Mouse (Mus musculus): Measurements from ENCODE around the gene Focad.

The Focad gene

GRCm38 (mm10) chr4:88400302-88400991 is 306.0 kb downstream of the Focad start:
- 85% methylated on average over 9 of the region's 9 CpGs for WGBS

- WGBS: 94% methylated on average over 7 of the region's 7 CpGs
These were observed 306.5 kb downstream of the Focad start for GRCm38 (mm10) chr4:88400992-88401313.

- 56% methylated on average over 6 of the region's 6 CpGs for WGBS
These were observed 308.5 kb downstream of the Focad start for GRCm38 (mm10) chr4:88402884-88403283.

- WGBS: 81% methylated on average over 4 of the region's 4 CpGs
These were observed 312.7 kb downstream of the Focad start for GRCm38 (mm10) chr4:88406887-88407696.

GRCm38 (mm10) chr4:88409279-88409678 is 314.9 kb downstream of the Focad start:
- WGBS: 89% methylated on average over 4 of the region's 4 CpGs

- 86% methylated on average over 2 of the region's 2 CpGs for WGBS
These were observed 317.9 kb downstream of the Focad start for GRCm38 (mm10) chr4:88412331-88412730.

- 23% methylated on average over 2 of the region's 2 CpGs for WGBS
These were observed 320.6 kb downstream of the Focad start for GRCm38 (mm10) chr4:88415017-88415416.

- WGBS: 91% methylated on average over 5 of the region's 5 CpGs
These were observed 324.9 kb downstream of the Focad start for GRCm38 (mm10) chr4:88419378-88419777.

- WGBS: 89% methylated on average over 2 of the region's 2 CpGs
These were observed 333.3 kb downstream of the Focad start for GRCm38 (mm10) chr4:88427630-88428239.

GRCm38 (mm10) chr4:88432412-88433024 is 338.1 kb downstream of the Focad start:
- WGBS: 83% methylated on average over 8 of the region's 8 CpGs

- 75% methylated on average over 6 of the region's 6 CpGs for WGBS
These were observed 342.2 kb downstream of the Focad start for GRCm38 (mm10) chr4:88436593-88437165.

GRCm38 (mm10) chr4:88437166-88437565 is 342.7 kb downstream of the Focad start:
- 80% methylated on average over 3 of the region's 3 CpGs for WGBS

- WGBS: 36% methylated on average over 2 of the region's 2 CpGs
These were observed 343.5 kb downstream of the Focad start for GRCm38 (mm10) chr4:88437917-88438316.

- WGBS: 4% methylated on average over 14 of the region's 14 CpGs
These were observed 344.0 kb downstream of the Focad start, which contains the start of gene Hacd4 for GRCm38 (mm10) chr4:88438326-88438989. Gene Hacd4 (minus strand): TSS chr4:88438928.

- WGBS: 46% methylated on average over 4 of the region's 4 CpGs
These were observed 344.5 kb downstream of the Focad start for GRCm38 (mm10) chr4:88438990-88439329.

GRCm38 (mm10) chr4:88439669-88440123 is 345.3 kb downstream of the Focad start:
- 88% methylated on average over 6 of the region's 6 CpGs for WGBS

- 95% methylated on average over 7 of the region's 7 CpGs for WGBS
These were observed 346.4 kb downstream of the Focad start for GRCm38 (mm10) chr4:88440814-88441213.

- 85% methylated on average over 2 of the region's 2 CpGs for WGBS
These were observed 354.5 kb downstream of the Focad start for GRCm38 (mm10) chr4:88448976-88449375.

- WGBS: 100% methylated on average over 1 of the region's 1 CpGs
These were observed 355.8 kb downstream of the Focad start for GRCm38 (mm10) chr4:88450087-88450765.

GRCm38 (mm10) chr4:88458093-88458492 is 363.7 kb downstream of the Focad start:
- WGBS: 81% methylated on average over 1 of the region's 1 CpGs

- 83% methylated on average over 2 of the region's 2 CpGs for WGBS
These were observed 364.2 kb downstream of the Focad start for GRCm38 (mm10) chr4:88458673-88459072.
